Mouse (Mus musculus) frontal cortex, adult 2 months (tissue): Measurements from ENCODE around the gene Zfp462. TPM values are rescaled to one million over a fixed set of nuclear protein-coding genes. Genes with fewer than 3 reads are reported as not detected.
"Not testable (repeated sequence)": the region's sequence is repeated elsewhere in the genome, so short reads cannot be mapped to it uniquely, and the experiment has no call there.

ENCODE experiments used
- DNase-seq, 2 experiments: peaks; one replicate each; pipeline ENCODE4 v3.0.0; 2022; ENCODE audit warnings: low spot score in 1 of 2; ENCODE audit errors: extremely low spot score in 1 of 2
- polyA plus RNA-seq: library from polyadenylated mRNA; depleted of rRNA; stranded (reverse); fragments of >200 nt; gene quantifications from 2 replicates; pipeline ENCODE4 v1.2.3, GENCODE M21; 2012

Zfp462 gene
- polyA plus RNA-seq, 1 experiment: 23.0 TPM

DNA sequence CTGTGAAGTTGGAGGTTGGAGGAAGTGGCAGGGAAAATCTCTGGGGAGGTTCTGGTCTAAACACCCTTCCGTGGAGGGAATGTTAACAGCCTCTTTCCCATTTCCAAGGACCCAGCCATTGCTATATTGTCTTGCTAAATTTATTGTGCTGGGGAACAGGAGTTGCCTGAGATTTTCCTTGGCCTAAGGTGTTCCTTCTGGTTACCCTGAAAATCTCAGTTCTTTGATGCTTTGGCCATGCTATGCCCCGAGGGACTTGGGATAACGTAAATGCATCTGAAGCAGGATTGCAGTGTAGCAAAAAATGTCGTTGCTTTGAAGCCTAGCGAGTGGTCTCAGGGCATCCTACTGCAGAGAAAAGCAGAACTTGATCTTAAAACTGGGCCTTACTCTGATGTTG is 47.1 kb downstream of the Zfp462 start:
- no peak for DNase-seq

DNA sequence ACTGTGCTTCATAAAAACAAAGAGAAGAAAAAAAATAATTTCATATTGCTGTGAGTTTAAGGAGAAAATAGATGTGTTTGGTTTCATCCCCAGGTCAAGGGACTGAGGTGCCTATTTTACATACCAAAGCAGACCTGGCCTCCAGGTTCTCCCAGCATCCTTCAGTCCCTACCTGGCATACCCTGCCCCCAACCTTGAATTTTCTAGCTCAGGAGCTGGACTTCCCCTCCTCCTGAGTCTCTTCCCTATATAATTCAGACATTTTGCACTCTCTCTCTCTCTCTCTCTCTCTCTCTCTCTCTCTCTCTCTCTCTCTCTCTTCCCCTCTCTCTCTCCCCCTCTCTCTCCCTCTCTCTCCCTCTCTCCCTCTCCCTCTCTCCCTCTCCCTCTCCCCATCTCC is 48.2 kb downstream of the Zfp462 start:
- DNase-seq: not testable (repeated sequence)

DNA sequence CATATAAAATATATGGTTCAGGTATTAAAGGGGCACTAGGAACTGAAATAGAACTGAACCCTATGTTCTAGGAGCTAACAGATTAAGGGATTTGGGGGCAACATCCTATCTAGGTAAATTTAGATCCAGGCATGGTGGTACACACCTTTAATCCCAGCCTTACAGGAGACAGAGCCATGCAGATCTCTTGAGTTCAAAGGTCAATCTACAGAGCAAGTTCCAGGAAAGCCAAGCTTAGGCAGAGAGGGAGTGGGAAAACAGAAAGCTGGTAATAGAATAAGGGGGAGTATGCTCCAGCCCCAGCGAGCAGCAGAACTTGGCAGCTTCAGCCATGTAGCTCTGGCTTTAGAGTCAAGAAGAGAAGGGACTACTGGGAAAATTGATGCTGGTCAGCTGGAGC is 50.4 kb downstream of the Zfp462 start:
- DNase-seq: no peak

DNA sequence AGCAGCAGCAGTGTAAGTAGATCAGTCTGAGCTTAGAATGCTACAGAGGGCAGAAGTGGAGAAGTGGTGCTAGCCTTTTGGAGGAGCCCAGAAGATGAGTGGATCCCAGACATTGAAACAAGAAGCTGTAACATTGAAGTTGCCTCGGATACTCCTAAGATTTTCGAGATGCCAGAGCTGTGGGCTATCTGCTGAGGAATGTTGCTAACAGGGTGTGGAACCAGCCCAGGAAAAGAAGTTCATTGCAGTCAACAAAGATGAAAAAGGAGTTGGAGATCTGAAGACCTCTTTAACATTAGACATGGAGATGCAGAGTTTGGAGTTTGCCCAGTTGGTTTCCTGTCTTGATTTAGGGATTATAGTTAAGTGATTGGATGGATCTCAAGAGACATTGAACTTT is 51.2 kb downstream of the Zfp462 start:
- no peak for DNase-seq

DNA sequence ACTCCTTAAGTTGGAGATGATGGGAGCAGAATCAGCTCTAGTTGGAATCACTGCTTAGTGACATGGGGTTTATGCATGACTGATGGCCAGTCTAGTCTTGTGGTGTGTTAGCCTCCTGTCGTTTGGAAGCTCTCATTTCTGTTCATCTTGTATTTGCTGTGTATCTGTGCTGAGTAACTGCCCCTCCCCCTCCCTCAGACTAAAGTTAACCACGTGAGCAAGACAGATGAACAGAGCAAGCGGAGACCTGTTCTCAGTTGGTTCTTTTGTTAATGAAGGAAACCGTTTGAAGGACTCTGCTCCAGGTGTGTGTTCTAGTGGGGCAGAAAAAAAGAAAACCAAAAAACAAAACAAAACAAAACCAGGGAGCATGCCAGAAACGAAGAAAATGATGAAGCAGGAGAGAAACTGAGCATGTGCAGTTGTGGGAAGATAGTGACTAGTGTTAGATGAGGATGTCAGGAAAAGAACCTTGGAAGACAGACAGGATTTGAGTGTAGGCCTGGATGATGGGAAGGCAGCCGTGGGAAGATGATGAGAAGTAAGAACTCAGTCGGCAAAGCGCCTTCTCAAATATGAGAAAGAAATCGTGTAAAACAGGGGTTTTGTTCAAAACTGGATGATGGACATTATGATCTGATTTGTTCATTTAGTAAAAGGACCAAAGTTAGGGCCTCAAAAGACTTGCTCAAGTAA is 53.4 kb downstream of the Zfp462 start:
- peak in 1 of 2 experiments; percentile 33 for DNase-seq

DNA sequence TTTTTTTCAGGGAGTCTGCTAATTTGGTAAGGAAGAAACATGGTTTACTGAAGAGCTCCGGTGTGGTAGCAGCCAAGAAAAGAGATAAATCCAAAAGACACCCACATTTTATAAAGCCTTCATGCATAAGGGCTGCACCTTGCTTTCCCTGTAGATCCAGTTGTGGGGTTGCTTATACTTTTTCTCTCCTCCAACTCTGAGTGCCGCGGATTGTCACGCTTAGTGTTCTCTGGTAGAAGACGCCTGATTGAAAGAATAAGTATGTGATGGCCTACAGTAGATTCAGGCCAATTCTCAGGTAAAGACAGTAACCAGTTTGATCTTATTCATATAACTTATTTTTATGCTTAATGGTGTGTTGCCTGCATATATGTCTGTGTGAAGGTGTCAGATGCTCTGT is 54.7 kb downstream of the Zfp462 start:
- DNase-seq: no peak

DNA sequence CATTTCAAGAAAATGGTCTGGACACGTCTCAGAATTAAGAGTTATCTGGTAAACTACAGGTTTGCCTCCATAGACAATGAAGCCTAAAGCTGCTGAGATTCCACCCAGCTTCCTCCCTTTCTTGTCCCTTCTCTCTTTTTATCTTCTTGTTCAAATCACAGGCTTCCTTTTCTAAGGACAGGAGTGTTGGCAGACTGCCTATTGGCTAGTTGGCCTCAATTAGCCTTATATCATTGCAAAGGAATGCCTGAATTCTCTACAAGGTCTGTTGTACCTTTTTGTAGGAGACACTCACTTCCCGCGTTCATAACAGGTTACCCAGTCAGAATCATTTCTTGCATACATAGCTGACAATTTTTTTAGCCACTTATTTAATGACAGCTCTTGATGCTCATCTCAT is 56.5 kb downstream of the Zfp462 start:
- DNase-seq: no peak

DNA sequence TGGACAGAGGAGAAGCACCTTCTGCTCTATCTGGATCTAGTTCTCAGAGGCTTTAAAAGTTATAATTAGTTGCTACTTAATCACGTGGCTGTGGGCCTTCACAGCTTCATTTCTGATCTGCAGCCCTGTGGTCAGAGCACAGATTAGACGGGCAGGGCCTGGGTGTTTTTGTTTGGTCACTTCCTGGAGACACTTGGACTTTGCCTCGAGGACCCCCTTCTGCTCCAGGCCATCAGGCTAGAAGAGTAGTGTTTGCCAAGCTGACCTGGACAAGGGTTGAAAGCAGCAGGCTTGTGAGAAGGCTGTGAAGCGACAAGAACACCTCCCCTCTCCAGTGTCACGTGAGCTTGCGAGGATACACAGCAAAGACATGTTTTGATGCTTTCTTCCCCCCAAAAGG is 58.3 kb downstream of the Zfp462 start:
- no peak for DNase-seq

DNA sequence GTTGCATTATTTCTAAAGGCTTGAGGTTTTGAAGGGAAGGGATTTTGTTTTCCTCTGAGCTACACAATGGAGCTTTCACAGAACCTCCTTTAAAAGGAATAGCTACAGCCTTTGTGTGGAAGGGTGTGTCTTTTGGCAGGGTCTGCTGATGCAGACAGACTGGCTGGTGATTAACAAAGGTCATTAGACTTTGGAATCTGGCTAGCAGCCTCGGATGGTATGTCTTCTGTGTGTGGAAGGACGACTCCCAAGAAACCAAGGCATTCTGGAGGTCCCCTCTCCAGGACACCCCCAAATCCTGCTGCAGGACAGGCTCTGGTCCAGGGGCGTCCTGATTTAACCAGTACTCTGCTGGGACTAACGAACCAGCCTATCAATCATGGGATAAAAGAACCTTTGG is 60.2 kb downstream of the Zfp462 start:
- DNase-seq: peak in 1 of 2 experiments; percentile 28

DNA sequence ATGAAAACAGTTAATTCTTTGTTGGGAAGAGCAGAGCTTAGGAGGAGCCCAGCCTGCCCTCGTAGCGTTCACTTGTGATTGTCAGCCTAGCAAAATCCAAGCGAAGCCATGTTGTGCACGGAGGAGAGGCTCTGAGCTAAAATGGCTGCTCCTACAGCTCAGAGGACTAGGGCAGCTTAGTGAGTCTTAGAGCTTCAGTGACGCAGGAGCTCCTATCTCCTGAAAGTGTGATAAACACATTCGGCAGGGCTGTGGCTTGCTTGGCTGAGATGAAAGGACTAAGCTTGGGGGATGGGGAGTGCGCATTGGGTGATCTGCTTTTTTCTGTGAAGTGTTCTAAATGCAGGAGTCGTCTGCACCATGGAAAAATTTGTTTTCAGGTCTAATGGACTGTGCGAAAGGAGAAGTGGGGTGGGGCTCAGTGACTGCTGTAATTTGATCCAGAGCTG is 60.7 kb downstream of the Zfp462 start:
- DNase-seq: peak; percentile 19 to 54

DNA sequence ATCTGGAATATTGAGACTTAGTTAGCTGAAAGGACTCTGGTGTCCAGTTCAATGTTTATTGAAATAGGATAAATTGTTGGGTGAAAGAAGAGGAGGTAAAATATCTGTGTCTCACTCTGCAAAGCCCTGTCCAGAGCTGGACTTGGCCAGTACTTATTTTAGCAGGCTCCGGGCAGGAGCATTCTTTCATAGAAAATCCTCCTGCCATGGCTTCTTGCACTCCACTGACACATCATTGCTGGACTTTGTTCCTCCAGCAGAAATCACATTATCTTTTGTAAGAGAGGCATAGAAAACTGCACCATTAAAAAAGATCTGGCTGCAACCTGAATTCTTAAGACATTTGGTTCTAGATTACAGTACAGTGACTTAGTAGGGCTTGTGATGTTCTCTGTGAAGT is 61.2 kb downstream of the Zfp462 start:
- no peak for DNase-seq

DNA sequence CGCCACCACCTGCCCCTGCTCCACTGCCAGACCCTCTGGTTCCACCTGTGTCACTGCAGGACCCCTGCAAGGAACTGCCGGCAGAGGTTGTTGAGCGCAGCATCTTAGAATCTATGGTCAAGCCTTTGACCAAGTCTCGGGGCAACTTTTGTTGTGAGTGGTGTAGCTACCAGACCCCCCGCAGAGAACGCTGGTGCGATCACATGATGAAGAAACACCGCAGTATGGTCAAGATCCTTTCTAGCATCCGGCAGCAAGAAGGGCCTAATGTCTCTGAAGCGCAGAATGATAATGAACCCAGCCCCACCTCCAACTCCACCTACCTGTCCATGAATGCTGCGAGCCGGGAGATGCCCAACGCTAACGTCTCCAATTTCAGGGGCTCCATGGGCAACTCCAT is 63.8 kb downstream of the Zfp462 start:
- DNase-seq: no peak

DNA sequence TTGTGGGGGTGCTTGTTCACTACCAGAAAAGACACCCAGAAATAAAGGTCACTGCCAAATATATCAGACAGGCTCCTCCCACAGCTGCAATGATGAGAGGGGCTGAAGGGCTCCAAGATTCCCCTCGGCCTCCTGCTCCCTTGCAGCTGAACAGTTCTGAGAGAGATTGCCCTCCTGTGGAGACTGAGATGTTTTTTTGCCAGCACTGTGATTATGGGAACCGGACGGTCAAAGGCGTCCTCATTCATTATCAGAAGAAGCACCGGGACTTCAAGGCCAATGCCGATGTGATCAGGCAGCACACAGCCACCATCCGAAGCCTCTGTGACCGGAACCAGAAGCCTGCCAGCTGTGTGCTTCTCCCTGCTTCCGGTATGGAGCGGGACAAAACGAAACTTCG is 66.5 kb downstream of the Zfp462 start:
- DNase-seq: no peak

DNA sequence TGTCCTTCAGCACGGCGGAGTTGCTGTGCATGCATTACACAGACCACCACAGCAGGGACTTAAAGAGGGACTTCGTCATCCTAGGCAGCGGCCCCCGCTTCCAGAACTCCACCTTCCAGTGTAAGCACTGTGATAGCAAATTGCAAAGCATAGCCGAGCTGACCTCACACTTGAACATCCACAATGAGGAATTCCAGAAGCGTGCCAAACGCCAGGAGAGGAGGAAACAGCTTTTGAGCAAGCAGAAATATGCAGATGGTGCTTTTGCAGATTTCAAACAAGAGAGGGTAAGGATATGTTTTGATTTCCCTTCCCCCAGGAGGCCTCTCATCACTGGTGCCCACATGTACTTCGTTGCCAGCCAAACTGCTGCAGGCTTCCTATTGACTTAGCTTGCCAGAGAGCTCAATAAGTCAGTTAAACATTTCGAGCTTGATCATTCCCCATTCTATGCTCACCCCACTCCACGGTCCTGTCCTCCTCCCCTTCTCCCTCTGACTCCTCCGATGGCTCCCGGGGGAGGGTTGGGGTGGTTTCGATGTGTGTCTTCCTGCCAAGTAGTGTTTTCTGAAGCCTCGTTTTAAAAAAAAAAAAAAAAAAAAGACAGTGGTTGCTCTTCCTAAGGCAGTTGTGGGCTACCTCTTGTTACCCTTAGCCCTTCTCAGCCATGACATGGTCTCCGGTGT is 68.9 kb downstream of the Zfp462 start:
- DNase-seq: peak; percentile 53 to 70

DNA sequence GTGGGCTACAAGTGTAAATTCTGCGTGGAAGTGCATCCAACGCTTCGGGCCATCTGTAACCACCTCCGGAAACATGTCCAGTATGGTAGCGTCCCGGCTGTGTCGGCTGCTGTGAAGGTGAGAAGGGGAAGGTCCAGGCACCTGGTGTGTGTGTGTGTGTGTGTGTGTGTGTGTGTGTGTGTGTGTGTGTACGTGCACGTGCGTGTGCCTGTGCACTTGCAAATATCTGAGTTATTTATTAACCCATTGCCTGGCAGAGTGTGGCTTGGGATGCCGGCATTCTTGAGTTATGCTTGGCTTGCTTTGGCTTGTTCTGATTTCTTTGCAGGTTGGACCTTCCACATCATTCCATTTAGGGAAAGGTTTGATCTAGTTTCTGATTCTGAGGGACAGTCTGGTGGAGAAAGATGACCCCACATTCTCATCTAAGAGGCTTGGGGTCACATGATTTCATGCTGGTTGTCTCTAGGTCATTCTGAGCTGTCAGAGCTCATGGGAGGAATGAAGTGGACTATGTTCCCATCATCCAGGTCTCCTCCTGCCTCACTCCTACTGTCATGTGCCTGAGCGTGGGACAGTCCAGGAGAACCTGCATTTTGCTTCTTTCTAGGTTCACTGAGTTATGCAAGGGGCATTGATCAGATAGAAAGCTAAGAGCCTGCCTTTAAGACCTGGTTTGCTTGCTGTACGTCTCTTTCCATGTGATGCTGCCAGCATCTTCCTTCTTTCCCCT is 70.0 kb downstream of the Zfp462 start:
- DNase-seq: no peak

DNA sequence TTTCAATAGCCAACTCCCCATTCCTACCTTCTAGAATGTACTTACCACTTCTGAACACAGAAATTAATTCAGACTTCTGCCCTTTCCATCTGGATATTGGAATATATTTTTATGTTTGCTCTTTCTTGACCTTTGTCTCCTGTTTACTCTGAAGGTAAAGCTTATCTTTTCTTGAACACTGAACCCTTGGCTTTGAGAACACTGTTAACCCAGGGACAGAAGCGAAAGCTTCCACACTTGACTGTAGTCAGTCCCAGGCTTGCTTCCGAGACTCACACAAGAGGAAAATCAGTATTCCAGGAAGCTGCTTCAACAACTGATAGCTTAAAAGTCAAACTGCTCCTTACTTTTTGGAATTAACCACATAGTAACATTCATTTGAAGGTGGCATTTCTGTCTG is 70.7 kb downstream of the Zfp462 start:
- DNase-seq: no peak

DNA sequence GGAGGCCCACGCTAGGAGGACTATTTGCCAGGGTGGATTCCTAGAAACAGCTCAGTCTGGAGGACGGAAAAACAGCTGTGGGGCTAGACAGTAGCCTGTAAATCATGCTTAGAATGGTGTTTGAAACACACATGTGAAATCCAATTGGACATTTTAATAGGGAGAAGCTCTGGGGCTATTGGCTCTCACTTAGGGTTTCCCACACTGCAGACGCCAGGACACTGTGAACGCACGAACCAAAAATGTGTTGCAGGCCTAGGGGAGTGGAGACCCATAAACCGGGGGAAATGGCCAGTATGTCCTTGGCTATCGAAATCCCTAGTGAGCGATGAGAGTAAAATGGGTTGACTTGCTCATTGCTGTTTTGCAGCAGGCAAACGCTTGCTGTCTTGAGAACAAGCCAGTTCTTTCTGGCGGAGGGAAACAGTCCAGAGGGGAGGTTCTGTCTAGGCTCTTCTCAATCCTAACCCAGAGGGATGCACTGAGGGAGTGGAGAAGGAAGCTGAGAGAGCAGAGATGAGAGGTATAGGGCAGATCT is 81.3 kb downstream of the Zfp462 start:
- DNase-seq: no peak

DNA sequence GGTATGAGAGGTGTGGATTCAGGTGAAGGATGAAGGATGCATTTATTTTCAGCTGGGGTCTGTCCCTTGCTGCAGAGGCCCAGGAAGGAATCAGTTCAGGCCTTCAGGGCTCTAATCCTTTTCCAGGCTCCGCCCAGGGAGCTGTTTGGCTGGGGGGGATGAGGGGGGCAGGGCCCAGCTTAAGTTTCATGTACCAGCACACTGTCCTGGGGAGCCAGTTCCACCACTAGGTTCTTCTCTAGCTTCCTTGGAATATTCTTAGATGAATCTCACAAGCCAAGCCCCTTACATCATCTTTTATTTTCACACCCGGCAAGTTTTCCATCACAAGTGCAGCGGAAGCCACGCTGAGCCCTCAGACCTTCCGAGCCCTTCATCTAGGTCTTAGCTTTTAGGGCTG is 85.6 kb downstream of the Zfp462 start:
- DNase-seq: no peak

DNA sequence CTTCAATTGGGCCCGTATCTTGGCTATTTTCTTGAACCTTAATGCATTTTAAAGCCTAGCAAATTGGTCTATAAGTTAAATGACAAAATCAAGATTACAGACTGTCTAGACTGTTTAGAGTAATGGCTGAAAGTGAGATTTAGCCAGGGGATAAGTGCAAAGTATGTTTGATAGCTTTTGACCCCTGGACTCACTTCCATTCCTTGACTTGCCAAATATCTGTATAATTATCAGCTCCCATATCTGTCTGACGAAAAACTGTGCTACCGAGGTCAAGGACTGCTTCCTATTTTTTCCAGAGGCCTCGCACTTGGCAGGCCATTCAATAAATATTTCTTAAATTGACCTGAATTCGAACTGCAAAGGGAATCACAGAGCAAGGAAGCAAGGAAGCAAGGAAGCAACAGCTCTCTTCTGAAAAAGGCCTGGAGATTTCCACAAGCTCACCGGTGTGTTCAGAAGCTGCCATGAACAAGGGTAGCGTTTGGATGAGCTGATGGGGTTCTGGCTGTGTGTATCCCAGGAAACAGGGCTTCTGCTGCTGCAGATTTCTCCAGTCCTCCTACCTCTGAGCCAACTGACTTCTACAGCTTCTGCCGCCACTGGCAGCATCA is 87.6 kb downstream of the Zfp462 start:
- peak in 1 of 2 experiments; percentile 23 for DNase-seq

DNA sequence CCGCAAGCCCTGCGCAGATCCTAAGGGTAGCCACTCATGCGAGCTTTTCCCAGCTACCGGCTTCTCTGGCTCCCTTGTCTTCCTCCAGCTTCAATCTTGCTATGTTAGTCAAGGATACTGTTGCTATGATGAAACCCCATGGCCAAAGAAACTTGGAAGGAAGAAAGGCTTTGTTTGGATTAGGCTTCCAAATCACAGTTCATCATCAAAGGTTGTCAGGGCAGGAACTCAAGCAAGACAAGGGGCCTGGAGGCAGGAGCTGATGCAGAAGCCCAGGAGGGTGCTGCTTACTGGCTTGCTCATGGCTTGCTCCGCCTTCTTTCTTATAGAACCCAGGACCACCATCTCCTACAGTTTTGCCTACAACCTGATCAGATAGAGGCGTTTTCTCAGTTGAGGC is 88.6 kb downstream of the Zfp462 start:
- DNase-seq: no peak

DNA sequence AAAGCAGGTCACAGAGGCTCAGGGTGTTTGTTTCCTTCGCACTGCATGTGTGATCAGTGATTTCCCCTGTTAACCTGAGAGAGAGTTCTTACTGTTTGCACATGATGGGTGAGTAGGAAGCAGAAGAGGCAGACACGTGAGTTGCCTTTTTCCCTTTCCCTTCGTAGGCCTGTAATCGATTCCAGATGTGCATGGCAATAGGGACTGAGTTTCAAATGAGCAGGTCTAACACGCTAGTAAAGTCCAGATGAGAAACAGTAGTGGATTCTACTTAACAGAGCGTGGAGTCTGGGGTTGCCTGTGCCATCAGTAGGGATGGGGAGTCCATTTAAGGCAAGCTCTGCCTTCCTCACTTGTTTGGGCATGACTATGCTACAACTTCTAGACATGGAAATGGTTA is 93.3 kb downstream of the Zfp462 start:
- DNase-seq: no peak
